Mouse (Mus musculus) limb, embryonic 15.5 days (tissue): ENCODE results near the gene Bcor. TPM values are rescaled to one million over a fixed set of nuclear protein-coding genes. Genes with fewer than 3 reads are reported as not detected.
A peak's percentile ranks its signal among the peaks of the same experiment; 100 is the strongest.

Source experiments
- ATAC-seq: fragments of 200-750 bp; cut with Nextera tagmentation; 2 replicates; pipeline ENCODE4 v1.8.0; 2017; ENCODE audit warnings: low read depth, moderate TSS enrichment; ENCODE audit not compliant: insufficient number of reproducible peaks, low FRiP score, low TSS enrichment
- H3K27ac ChIP-seq: fragments of 300-500 bp; sonication (generic); 2 replicates; pipeline ENCODE4 v1.5.1; 2015; ENCODE audit warnings: moderate library complexity, mild to moderate bottlenecking, inconsistent platforms
- H3K27me3 ChIP-seq: fragments of 300-500 bp; sonication (generic); 2 replicates; pipeline ENCODE4 v1.6.1; 2015; ENCODE audit warnings: inconsistent platforms
- H3K36me3 ChIP-seq: fragments of 300-500 bp; sonication (generic); 2 replicates; pipeline ENCODE4 v1.6.1; 2015; ENCODE audit warnings: inconsistent platforms
- H3K4me1 ChIP-seq: fragments of 300-500 bp; sonication (generic); 2 replicates; pipeline ENCODE4 v1.6.1; 2015; ENCODE audit warnings: inconsistent platforms
- H3K4me2 ChIP-seq: fragments of 300-500 bp; sonication (generic); 2 replicates; pipeline ENCODE4 v1.6.1; 2015; ENCODE audit warnings: mild to moderate bottlenecking, inconsistent platforms
- H3K4me3 ChIP-seq: fragments of 300-500 bp; sonication (generic); 2 replicates; pipeline ENCODE4 v1.5.1; 2015; ENCODE audit warnings: mild to moderate bottlenecking, inconsistent platforms
- H3K9ac ChIP-seq: fragments of 300-500 bp; sonication (generic); 2 replicates; pipeline ENCODE4 v1.6.1; 2015; ENCODE audit warnings: inconsistent platforms
- H3K9me3 ChIP-seq: fragments of 300-500 bp; sonication (generic); 2 replicates; pipeline ENCODE4 v1.6.1; 2016; ENCODE audit warnings: inconsistent platforms
- WGBS: fragments of 180-500 bp; shearing (Covaris S2); methylation state at CpG from one replicate; pipeline ENCODE4 v1.1.7; 2015; 5-methylcytosine and 5-hydroxymethylcytosine counted together
- polyA plus RNA-seq: library from polyadenylated mRNA; unstranded; fragments of >200 nt; fragmentation: Nextera tagmentation; extraction: Ambion mirVana; gene quantifications from 2 replicates; pipeline ENCODE4 v1.2.1, GENCODE M21; 2015

Bcor gene
- polyA plus RNA-seq, 1 experiment from 2014 or later, result 12.8 TPM

DNA sequence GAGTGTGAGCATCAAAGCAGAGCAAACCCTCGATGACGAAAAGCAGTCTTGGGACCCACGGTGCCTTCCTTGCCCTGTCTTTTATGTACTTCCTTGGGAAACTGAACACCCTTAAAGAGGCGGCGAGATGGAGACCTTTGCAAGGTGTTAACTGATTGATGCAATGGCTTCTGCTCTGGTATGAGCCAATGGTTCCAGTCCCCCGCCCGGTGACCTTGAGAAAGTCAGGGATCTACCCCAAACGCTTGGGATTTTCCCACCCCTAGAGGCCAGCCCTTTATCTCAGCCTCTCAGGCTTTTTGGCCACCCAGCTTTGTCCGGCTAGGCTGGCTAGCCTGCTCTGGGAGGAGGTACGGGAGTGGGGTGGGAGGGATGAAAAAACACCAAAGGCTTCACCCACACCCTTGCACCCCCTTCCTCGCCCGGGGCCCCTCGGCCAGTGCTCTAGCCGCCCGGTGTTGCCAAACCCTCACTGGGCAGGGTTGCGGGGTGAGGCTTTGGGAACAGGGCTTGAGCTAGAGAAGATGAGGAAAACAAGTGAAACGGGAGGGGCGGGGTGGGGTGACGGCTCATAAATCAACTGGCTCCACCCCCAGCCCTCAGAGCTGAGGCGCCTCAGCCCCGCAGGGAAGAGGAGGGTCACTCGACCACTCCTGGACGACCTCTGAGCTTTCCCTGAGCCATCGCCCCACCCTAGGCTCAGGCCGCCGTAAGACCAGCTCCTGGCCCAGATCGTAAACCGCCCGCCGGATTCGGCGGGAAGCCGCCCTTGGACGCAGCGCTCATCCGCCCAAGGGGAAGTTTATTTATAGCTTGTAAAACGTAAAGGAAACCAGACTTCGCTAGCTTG lies 154.7 kb downstream of the Bcor start:
- Histone ChIP-seq H3K4me2 (peak overlapping the region; percentile 61), H3K27me3 (peaks cover 74% of the 10 kb centered on the region), H3K36me3 (no peaks in the 10 kb centered on the region), H3K9me3 (no peaks in the 10 kb centered on the region), H3K27ac (peak overlapping the region; percentile 84), H3K9ac (no peak overlapping the region), H3K4me3 (peak overlapping the region; percentile 44), H3K4me1 (peaks cover 54% of the 10 kb centered on the region)
- peak; percentile 26; the same call in 1 of the 2 replicates for ATAC-seq
- WGBS, result 6% methylated on average over 37 of the region's 38 CpGs

DNA sequence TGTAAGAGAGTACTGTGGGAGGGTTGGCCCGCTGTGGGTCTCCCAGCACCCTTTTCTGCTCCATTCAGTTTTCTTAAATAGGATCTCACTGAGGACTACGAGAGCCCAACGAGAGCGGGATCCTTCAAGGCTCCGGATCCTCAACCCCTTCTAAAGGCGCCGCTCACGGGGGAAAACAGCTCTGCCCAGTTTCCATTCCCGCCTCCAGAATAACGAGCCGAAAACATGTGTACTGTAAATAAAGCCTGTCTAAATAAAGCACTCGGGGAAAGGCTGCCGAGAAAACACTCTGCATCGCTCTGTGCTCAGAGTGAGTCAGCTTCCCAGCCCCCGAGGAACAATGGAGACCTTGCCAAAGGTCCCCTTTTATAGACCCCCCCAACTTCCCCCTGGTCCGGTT lies 155.7 kb downstream of the Bcor start:
- Histone ChIP-seq H3K27ac (no peak overlapping the region), H3K4me2 (no peak overlapping the region), H3K4me3 (no peak overlapping the region), H3K27me3 (peaks cover 84% of the 10 kb centered on the region), H3K4me1 (peaks cover 62% of the 10 kb centered on the region), H3K9ac (no peak overlapping the region), H3K9me3 (no peaks in the 10 kb centered on the region), H3K36me3 (no peaks in the 10 kb centered on the region)
- ATAC-seq, result no peak
- WGBS, result 20% methylated on average over 16 of the region's 16 CpGs

DNA sequence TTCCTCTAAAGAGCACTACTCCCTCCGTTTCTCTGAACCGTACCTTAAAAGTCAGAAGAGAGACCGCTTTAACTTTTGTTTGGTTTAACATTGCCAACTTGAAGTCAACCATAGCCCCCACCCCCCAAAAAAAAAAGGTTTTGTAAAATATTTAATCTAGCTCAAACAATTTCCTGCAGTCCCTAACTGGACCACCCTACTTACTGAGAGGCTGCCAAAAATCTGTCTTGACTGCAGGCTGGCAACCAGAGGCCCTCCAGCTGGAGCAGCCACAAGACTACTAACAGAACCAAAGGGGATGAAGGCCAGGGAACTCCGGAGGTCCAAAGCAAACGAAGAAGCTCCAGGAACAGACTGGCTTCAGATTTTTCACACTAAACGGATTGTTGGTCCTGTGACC lies 156.2 kb downstream of the Bcor start:
- Histone ChIP-seq H3K4me3 (no peak overlapping the region), H3K4me1 (peaks cover 67% of the 10 kb centered on the region), H3K4me2 (no peak overlapping the region), H3K36me3 (no peaks in the 10 kb centered on the region), H3K27ac (no peak overlapping the region), H3K9ac (no peak overlapping the region), H3K27me3 (peaks cover 87% of the 10 kb centered on the region), H3K9me3 (no peaks in the 10 kb centered on the region)
- ATAC-seq, result no peak
- 29% methylated on average over 6 of the region's 6 CpGs for WGBS

DNA sequence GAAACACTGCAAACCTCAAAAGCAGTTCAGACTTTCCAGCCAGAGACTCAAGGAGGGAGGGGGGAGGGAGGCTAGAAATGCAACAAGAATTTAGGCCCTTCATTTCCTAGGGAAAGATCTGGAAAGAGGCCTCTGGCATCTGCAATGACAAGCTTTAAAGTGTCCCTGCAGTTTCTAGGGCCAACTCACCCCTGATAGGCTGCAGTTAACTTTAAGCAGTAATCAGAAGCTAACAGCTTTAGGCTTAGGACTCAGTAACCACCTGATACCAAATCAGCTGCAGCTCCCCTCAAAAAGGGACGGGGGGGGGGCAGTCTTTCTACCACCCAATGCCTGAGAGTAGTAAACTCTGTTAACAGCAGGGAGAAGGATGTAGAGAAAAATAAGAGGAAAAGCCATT lies 156.6 kb downstream of the Bcor start:
- H3K36me3 ChIP-seq, result no peaks in the 10 kb centered on the region
- H3K4me1 ChIP-seq, result peaks cover 70% of the 10 kb centered on the region
- H3K4me3 ChIP-seq, result no peak overlapping the region
- ATAC-seq, result no peak
- H3K4me2 ChIP-seq, result no peak overlapping the region
- 0% methylated on average over 1 of the region's 1 CpGs for WGBS
- peaks cover 87% of the 10 kb centered on the region for H3K27me3 ChIP-seq
- no peak overlapping the region for H3K27ac ChIP-seq
- no peaks in the 10 kb centered on the region for H3K9me3 ChIP-seq
- H3K9ac ChIP-seq, result no peak overlapping the region

DNA sequence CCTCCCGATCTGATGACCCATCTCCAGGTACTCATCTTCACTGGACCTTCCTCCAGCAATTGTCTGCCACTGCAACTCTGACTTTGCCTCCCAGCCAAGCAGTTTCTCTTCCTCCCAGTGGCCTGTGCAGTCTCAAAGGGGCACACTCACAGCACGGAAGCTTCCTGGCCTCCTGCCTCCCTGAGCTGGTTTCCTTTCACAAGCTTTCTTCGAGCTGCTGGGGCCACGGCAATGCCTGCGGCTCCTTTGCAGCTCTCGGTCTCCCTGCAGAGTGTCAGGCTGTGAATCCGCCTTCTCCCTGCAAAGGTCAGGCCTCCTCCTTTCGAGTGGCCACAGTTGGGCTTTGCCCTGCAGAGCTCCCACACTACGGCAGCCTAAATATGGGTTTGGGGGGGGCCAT lies 157.0 kb downstream of the Bcor start:
- Histone ChIP-seq H3K4me2 (no peak overlapping the region), H3K4me3 (no peak overlapping the region), H3K27ac (no peak overlapping the region), H3K9me3 (no peaks in the 10 kb centered on the region), H3K27me3 (peaks cover 87% of the 10 kb centered on the region), H3K4me1 (peaks cover 72% of the 10 kb centered on the region), H3K9ac (no peak overlapping the region), H3K36me3 (no peaks in the 10 kb centered on the region)
- no peak for ATAC-seq
- WGBS, result 13% methylated on average over 9 of the region's 9 CpGs

DNA sequence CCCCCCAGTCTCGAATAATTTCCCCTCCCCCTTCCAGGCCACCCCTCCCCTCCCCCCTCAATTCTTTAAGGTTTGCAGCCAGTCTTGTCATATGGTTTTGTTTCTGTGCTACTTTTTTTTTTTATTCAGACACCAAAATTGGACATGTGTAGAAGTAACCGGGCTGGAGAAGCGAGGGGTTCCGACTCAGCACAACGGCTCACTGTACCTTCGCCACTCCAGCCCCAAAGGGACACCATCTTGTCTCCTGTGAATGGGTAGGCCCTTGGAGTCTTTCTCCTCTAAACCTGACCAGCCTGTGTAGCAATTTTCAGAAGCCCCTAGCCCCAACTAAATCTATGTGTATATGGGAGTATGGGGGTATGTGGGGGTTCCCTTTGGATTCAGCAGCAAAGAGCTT lies 157.6 kb downstream of the Bcor start:
- Histone ChIP-seq H3K9ac (no peak overlapping the region), H3K4me3 (no peak overlapping the region), H3K27me3 (peaks cover 91% of the 10 kb centered on the region), H3K4me2 (no peak overlapping the region), H3K9me3 (no peaks in the 10 kb centered on the region), H3K36me3 (no peaks in the 10 kb centered on the region), H3K4me1 (peaks cover 73% of the 10 kb centered on the region), H3K27ac (no peak overlapping the region)
- ATAC-seq, result no peak
- WGBS, result 23% methylated on average over 6 of the region's 6 CpGs

DNA sequence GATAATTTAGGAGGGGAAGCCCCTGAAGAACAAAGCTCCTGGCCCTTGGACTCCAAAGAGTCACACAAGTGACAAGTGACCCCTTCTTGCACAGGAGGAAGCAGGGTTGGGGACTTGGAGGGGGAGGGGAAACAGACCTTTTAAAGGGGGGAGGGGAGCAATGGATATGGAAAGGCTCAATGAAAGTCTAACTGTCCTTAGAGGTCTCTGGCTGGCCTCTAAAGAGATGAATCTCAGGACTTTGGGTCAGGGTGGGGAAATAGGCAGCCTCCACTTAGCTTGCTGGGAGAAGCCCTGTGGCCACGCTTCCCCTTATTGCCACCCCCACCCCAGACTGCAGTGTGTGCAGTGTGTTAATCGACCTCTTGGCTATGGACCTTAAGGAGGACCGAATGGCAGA lies 158.2 kb downstream of the Bcor start:
- Histone ChIP-seq H3K4me1 (peaks cover 70% of the 10 kb centered on the region), H3K4me3 (no peak overlapping the region), H3K27ac (no peak overlapping the region), H3K27me3 (peaks cover 89% of the 10 kb centered on the region), H3K36me3 (no peaks in the 10 kb centered on the region), H3K9ac (no peak overlapping the region), H3K4me2 (no peak overlapping the region), H3K9me3 (no peaks in the 10 kb centered on the region)
- 28% methylated on average over 3 of the region's 3 CpGs for WGBS
- ATAC-seq, result no peak

DNA sequence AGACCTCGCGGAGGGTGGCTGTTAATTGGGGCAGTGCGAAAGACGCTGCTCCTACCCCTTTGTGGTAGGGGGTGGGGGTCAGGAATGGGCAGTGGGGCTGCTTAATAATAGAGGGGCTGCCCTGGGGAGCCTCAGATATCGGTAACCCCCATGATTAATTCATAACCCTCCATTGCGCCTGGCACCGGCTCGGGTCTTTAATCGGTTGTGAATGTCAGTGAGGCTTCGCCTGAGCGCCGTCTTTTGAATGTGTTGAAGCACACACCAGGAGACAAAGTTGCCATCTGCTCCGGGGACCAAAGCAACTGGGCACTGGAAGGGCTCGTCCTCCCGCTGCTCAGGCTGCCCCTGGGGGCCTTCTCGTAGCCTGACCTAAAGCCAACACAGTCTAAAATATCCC lies 158.8 kb downstream of the Bcor start:
- H3K4me2 ChIP-seq, result no peak overlapping the region
- ATAC-seq, result no peak
- peaks cover 67% of the 10 kb centered on the region for H3K4me1 ChIP-seq
- no peak overlapping the region for H3K4me3 ChIP-seq
- no peaks in the 10 kb centered on the region for H3K9me3 ChIP-seq
- no peak overlapping the region for H3K9ac ChIP-seq
- H3K27me3 ChIP-seq, result peaks cover 86% of the 10 kb centered on the region
- H3K36me3 ChIP-seq, result no peaks in the 10 kb centered on the region
- H3K27ac ChIP-seq, result no peak overlapping the region
- WGBS, result 19% methylated on average over 16 of the region's 16 CpGs

DNA sequence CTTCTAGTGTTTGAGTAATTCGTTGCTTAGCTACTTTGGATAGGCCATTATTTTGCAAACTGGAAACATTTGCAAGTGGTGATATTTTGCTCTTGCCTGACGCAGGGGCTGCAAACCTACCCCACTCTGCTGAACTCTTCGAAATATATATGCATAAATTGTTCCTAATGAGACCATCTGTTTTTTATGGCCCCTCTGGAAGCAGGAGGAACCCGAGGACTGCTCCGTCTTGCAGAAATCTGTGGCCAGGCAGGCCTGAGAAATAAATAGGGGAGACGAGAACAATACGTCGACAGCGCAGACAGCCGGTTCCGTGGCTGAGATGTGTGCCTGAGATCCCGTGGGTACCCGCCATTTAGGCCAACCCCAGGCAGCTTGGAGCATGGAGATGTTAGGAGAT lies 159.5 kb downstream of the Bcor start:
- WGBS, result 16% methylated on average over 13 of the region's 13 CpGs
- ATAC-seq, result no peak
- no peak overlapping the region for H3K27ac ChIP-seq
- H3K9me3 ChIP-seq, result no peaks in the 10 kb centered on the region
- H3K9ac ChIP-seq, result no peak overlapping the region
- no peaks in the 10 kb centered on the region for H3K36me3 ChIP-seq
- peaks cover 78% of the 10 kb centered on the region for H3K27me3 ChIP-seq
- H3K4me2 ChIP-seq, result no peak overlapping the region
- H3K4me3 ChIP-seq, result no peak overlapping the region
- H3K4me1 ChIP-seq, result peaks cover 60% of the 10 kb centered on the region

DNA sequence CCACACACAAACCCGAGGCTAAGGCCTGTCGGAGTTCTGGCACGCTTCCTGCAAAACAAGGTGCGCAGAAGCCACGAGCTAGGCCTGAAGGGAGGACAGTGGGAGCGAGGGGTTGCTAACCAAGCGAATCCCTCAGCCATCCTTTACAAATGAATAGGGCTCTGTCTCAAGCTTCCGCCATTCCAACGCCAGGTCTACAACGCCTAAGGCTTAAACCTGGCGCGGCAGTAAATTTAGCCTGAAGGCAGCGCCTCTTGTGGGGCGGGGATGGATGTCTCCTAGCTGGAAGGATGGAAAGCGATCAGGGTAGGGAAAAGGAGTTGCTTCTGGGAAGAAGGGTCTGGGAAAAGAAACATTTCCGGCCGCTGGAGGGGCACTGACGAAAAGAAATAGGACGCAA lies 160.2 kb downstream of the Bcor start:
- ATAC-seq, result no peak
- Histone ChIP-seq H3K36me3 (no peaks in the 10 kb centered on the region), H3K4me1 (peaks cover 54% of the 10 kb centered on the region), H3K27ac (no peak overlapping the region), H3K9ac (no peak overlapping the region), H3K4me2 (no peak overlapping the region; the same call in 1 of the 2 replicates), H3K4me3 (no peak overlapping the region), H3K9me3 (no peaks in the 10 kb centered on the region), H3K27me3 (peaks cover 77% of the 10 kb centered on the region)
- 16% methylated on average over 19 of the region's 19 CpGs for WGBS

DNA sequence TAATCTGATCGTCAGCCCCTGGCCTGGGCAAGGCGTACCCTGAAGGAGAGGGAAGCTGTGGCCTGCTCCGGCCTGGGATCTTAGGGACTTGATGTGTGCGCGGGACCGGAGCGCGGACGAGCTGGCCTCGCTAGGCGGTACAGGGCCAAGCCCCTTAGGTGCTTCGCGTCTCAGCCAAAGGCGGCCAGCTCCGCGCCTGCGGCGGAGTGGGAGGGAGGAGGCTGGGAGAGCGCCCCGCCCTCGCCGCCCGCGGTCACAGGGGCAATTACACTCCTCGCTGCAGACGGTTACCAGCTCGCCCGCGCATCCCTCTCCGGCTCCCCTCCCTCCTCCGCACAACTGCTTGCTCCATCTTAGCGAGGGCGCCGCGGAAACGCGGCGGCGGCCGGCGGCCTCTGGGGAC lies 161.2 kb downstream of the Bcor start:
- no peaks in the 10 kb centered on the region for H3K9me3 ChIP-seq
- H3K4me1 ChIP-seq, result peaks cover 44% of the 10 kb centered on the region
- H3K27ac ChIP-seq, result peak overlapping the region; percentile 57; the same call in 1 of the 2 replicates
- 4% methylated on average over 26 of the region's 41 CpGs for WGBS
- peak overlapping the region; percentile 35 for H3K4me3 ChIP-seq
- H3K36me3 ChIP-seq, result no peaks in the 10 kb centered on the region
- peak; percentile 46; the same call in 1 of the 2 replicates for ATAC-seq
- peak overlapping the region; percentile 65 for H3K4me2 ChIP-seq
- no peak overlapping the region for H3K9ac ChIP-seq
- H3K27me3 ChIP-seq, result peaks cover 73% of the 10 kb centered on the region

DNA sequence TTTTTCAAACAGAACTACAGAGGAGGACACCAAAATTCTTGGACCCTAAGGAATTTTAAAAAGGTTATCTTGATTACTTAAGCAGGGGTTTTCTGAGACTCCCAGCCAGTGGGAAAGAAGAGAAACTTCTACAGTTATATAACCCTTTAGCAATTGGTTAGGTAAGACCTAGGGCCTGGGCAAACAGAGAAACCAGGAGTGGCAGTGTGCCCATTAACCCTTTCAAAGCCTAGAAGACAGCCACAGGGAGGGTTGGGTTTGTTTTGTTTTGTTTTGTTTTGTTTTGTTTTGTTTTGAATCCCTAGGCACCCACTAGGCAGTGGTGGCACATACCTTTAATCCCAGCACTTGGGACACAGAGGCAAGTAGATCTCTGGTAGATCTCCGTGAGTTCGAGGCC lies 163.3 kb downstream of the Bcor start:
- no peak overlapping the region for H3K9ac ChIP-seq
- peaks cover 62% of the 10 kb centered on the region for H3K27me3 ChIP-seq
- no peak overlapping the region for H3K4me2 ChIP-seq
- H3K9me3 ChIP-seq, result no peaks in the 10 kb centered on the region
- 87% methylated on average over 2 of the region's 2 CpGs for WGBS
- no peak overlapping the region for H3K4me3 ChIP-seq
- peaks cover 28% of the 10 kb centered on the region for H3K4me1 ChIP-seq
- no peak overlapping the region for H3K27ac ChIP-seq
- H3K36me3 ChIP-seq, result no peaks in the 10 kb centered on the region
- ATAC-seq, result no peak
